Mouse (Mus musculus) MEL (cell line): ENCODE measurements around the gene Gm20388. TPM values are rescaled to one million over a fixed set of nuclear protein-coding genes. Genes with fewer than 3 reads are reported as not detected.

Source experiments
- DNase-seq: peaks from one replicate; pipeline ENCODE4 v3.0.0; 2011; ENCODE audit warnings: low read depth, low spot score
- H3K27ac ChIP-seq: 2 replicates; pipeline ENCODE4 v1.5.1; 2012; ENCODE audit warnings: low read depth, mild to moderate bottlenecking, control low read depth, low read length, moderate library complexity; ENCODE audit not compliant: control insufficient read depth
- H3K27me3 ChIP-seq, 2 experiments: fragments of 150-350 bp in 1 of 2; sonication (generic) in 1 of 2; 2 replicates each; pipeline ENCODE4 v1.6.1; 2012; ENCODE audit warnings: low read length in 2 of 2, mild to moderate bottlenecking in 2 of 2, improper control_type of control experiment in 1 of 2, moderate library complexity in 1 of 2; ENCODE audit not compliant: insufficient read depth in 2 of 2, control insufficient read depth in 1 of 2
- H3K36me3 ChIP-seq, 2 experiments: 2 replicates each; pipeline ENCODE4 v1.6.1; 2012 to 2014; ENCODE audit warnings: low read length in 2 of 2, improper control_type of control experiment in 1 of 2, inconsistent platforms in 1 of 2, mild to moderate bottlenecking in 1 of 2; ENCODE audit not compliant: insufficient read depth in 2 of 2, control insufficient read depth in 1 of 2
- H3K4me1 ChIP-seq, 2 experiments: fragments of 150-350 bp in 1 of 2; sonication (generic) in 1 of 2; 2 replicates each; pipeline ENCODE4 v1.6.1; 2012; ENCODE audit warnings: low read length in 2 of 2, improper control_type of control experiment in 1 of 2, mild to moderate bottlenecking in 1 of 2; ENCODE audit not compliant: insufficient read depth in 2 of 2, control insufficient read depth in 1 of 2
- H3K4me3 ChIP-seq, 2 experiments: fragments of 150-350 bp in 1 of 2; sonication (generic) in 1 of 2; 2 replicates each; pipeline ENCODE4 v1.5.1; 2012; ENCODE audit warnings: low read depth in 2 of 2, low read length in 2 of 2, mild to moderate bottlenecking in 2 of 2, moderate library complexity in 2 of 2, control low read depth in 1 of 2, improper control_type of control experiment in 1 of 2; ENCODE audit not compliant: control insufficient read depth in 1 of 2, insufficient read depth in 1 of 2
- H3K79me2 ChIP-seq: 2 replicates; pipeline ENCODE4 v1.6.1; 2012; ENCODE audit warnings: mild to moderate bottlenecking, low read length, moderate library complexity; ENCODE audit not compliant: control insufficient read depth, poor library complexity, insufficient read depth
- H3K9ac ChIP-seq: 2 replicates; pipeline ENCODE4 v1.6.1; 2012; ENCODE audit warnings: low read depth, mild to moderate bottlenecking, control low read depth, low read length, moderate library complexity; ENCODE audit not compliant: control insufficient read depth, poor library complexity, severe bottlenecking
- H3K9me3 ChIP-seq: fragments of 150-350 bp; sonication (generic); replicated peaks from 2 replicates; pipeline ENCODE4 v1.6.1; 2012; ENCODE audit warnings: mild to moderate bottlenecking, low read length, improper control_type of control experiment, moderate library complexity; ENCODE audit not compliant: insufficient read depth
- CHD2 ChIP-seq: IDR thresholded peaks from 2 replicates; pipeline ENCODE4 v1.6.1; 2011; ENCODE audit warnings: low read length, improper control_type of control experiment
- EP300 ChIP-seq, 2 experiments: IDR thresholded peaks; 2 replicates each; pipeline ENCODE4 v1.6.1; 2011; ENCODE audit warnings: improper control_type of control experiment in 2 of 2, low read length in 2 of 2, low read depth in 1 of 2, mild to moderate bottlenecking in 1 of 2
- GATA1 ChIP-seq: IDR thresholded peaks from 2 replicates; pipeline ENCODE4 v1.6.1; 2011; ENCODE audit warnings: low read depth, low read length, improper control_type of control experiment
- JUND ChIP-seq: IDR thresholded peaks from 2 replicates; pipeline ENCODE4 v1.6.1; 2011; ENCODE audit warnings: low read depth, mild to moderate bottlenecking, improper control_type of control experiment, low read length
- KAT2A ChIP-seq: conservative IDR thresholded peaks from 2 replicates; pipeline ENCODE4 v1.6.1; 2012; ENCODE audit warnings: low read depth, low read length, improper control_type of control experiment, inconsistent platforms
- MAX ChIP-seq: IDR thresholded peaks from 2 replicates; pipeline ENCODE4 v1.6.1; 2011; ENCODE audit warnings: low read length, improper control_type of control experiment
- MEF2A ChIP-seq: IDR thresholded peaks from 2 replicates; pipeline ENCODE4 v1.6.1; 2014; ENCODE audit warnings: low read depth, mild to moderate bottlenecking, inconsistent platforms, low read length, improper control_type of control experiment; ENCODE audit not compliant: poor library complexity, insufficient replicate concordance, severe bottlenecking; ENCODE audit errors: extremely low read depth
- MYB ChIP-seq: IDR thresholded peaks from 2 replicates; pipeline ENCODE4 v1.6.1; 2011; ENCODE audit warnings: mild to moderate bottlenecking, low read depth, low read length, improper control_type of control experiment
- MYC ChIP-seq: IDR thresholded peaks from 2 replicates; pipeline ENCODE4 v1.6.1; 2011; ENCODE audit warnings: low read depth, mild to moderate bottlenecking, low read length, improper control_type of control experiment, moderate library complexity
- NRF1 ChIP-seq: IDR thresholded peaks from 2 replicates; pipeline ENCODE4 v1.6.1; 2014; ENCODE audit warnings: low read depth, mild to moderate bottlenecking, inconsistent platforms, low read length, improper control_type of control experiment, moderate library complexity; ENCODE audit not compliant: poor library complexity, insufficient read depth, severe bottlenecking
- POLR2A ChIP-seq, 2 experiments: IDR thresholded peaks; 2 replicates each; pipeline ENCODE4 v1.6.1; 2011 to 2012; ENCODE audit warnings: low read length in 2 of 2, mild to moderate bottlenecking in 2 of 2, control low read depth in 1 of 2, improper control_type of control experiment in 1 of 2, low read depth in 1 of 2, moderate library complexity in 1 of 2; ENCODE audit not compliant: control insufficient read depth in 1 of 2, insufficient read depth in 1 of 2, poor library complexity in 1 of 2
- POLR2AphosphoS5 ChIP-seq: IDR thresholded peaks from 2 replicates; pipeline ENCODE4 v1.6.1; 2012; ENCODE audit warnings: low read depth, borderline replicate concordance, mild to moderate bottlenecking, inconsistent platforms, low read length, moderate library complexity, mixed read lengths
- RAD21 ChIP-seq: IDR thresholded peaks from 2 replicates; pipeline ENCODE4 v1.6.1; 2011; ENCODE audit warnings: mild to moderate bottlenecking, low read depth, low read length, improper control_type of control experiment
- RCOR1 ChIP-seq: IDR thresholded peaks from 2 replicates; pipeline ENCODE4 v1.6.1; 2012; ENCODE audit warnings: low read depth, mild to moderate bottlenecking, inconsistent platforms, low read length, improper control_type of control experiment
- SIN3A ChIP-seq: IDR thresholded peaks from 2 replicates; pipeline ENCODE4 v1.6.1; 2012; ENCODE audit warnings: low read length, improper control_type of control experiment, inconsistent platforms
- UBTF ChIP-seq: IDR thresholded peaks from 2 replicates; pipeline ENCODE4 v1.6.1; 2012; ENCODE audit warnings: low read depth, mild to moderate bottlenecking, inconsistent platforms, low read length, improper control_type of control experiment, moderate library complexity, borderline replicate concordance; ENCODE audit not compliant: insufficient read depth
- USF1 ChIP-seq: IDR thresholded peaks from 2 replicates; pipeline ENCODE4 v1.6.1; 2014; ENCODE audit warnings: low read depth, mild to moderate bottlenecking, inconsistent platforms, low read length, improper control_type of control experiment, moderate library complexity
- ZKSCAN1 ChIP-seq: IDR thresholded peaks from 2 replicates; pipeline ENCODE4 v1.6.1; 2012; ENCODE audit warnings: low read depth, mild to moderate bottlenecking, inconsistent platforms, low read length, improper control_type of control experiment, moderate library complexity
- ZMIZ1 ChIP-seq: IDR thresholded peaks from 2 replicates; pipeline ENCODE4 v1.6.1; 2012; ENCODE audit warnings: low read depth, mild to moderate bottlenecking, inconsistent platforms, low read length, improper control_type of control experiment, moderate library complexity
- ZNF384 ChIP-seq: IDR thresholded peaks from 2 replicates; pipeline ENCODE4 v1.6.1; 2012; ENCODE audit warnings: low read depth, mild to moderate bottlenecking, inconsistent platforms, low read length, improper control_type of control experiment
- polyA plus RNA-seq, 2 experiments: library from polyadenylated mRNA; stranded (reverse) in 1 of 2; unstranded in 1 of 2; fragments of >175 nt in 1 of 2; fragments of >200 nt in 1 of 2; gene quantifications; 2 replicates each; pipeline versions ENCODE4 v1.2.1 to v1.2.4; 2012; ENCODE audit warnings: low replicate concordance in 2 of 2, low read depth in 1 of 2; ENCODE audit not compliant: insufficient read length in 2 of 2, insufficient read depth in 1 of 2, missing spikeins in 1 of 2
- total RNA-seq: library from RNA; depleted of rRNA; stranded (reverse); fragments of 300-350 nt; gene quantifications from 2 replicates; pipeline ENCODE4 v1.2.3, GENCODE M21; 2012

Gm20388 gene
- total and polyA plus RNA-seq, 3 experiments, result 11.1 to 17.8 TPM; not detected in 1

GRCm38 (mm10) chr8:120907671-120908070, 997.0 kb downstream of the Gm20388 start:
- Histone ChIP-seq H3K9ac (no peak overlapping the region), H3K36me3 (no peaks in the 10 kb centered on the region)
- TF ChIP-seq EP300 (IDR thresholded peaks at IDR 0.05; ENCODE audit: low read depth in 1 of 2, low read length in 2 of 2) (no peak), GATA1 (no peak), CHD2 (no peak), MYC (no peak), MAX (no peak), ZKSCAN1 (no peak), NRF1 (no peak), POLR2A (IDR thresholded peaks at IDR 0.05; ENCODE audit: control insufficient read depth in 1 of 2, insufficient read depth in 1 of 2, low read depth in 1 of 2, low read length in 2 of 2, poor library complexity in 1 of 2) (no peak), MYB (no peak), JUND (no peak), USF1 (no peak), RCOR1 (no peak), UBTF (no peak), KAT2A (no peak), ZMIZ1 (no peak), RAD21 (no peak), POLR2AphosphoS5 (no peak), MEF2A (no peak)
- TF ChIP-seq, all 39 proteins: peak for 0
- no peaks in the 10 kb centered on the region for H3K27me3 ChIP-seq
- no peak overlapping the region for H3K4me3 ChIP-seq
- no peaks in the 10 kb centered on the region; the same call in 1 of the 2 replicates for H3K9me3 ChIP-seq
- H3K79me2 ChIP-seq, result no peaks in the 10 kb centered on the region
- H3K4me1 ChIP-seq, result no peaks in the 10 kb centered on the region
- H3K27ac ChIP-seq, result no peak overlapping the region
- no peak for DNase-seq

GRCm38 (mm10) chr8:120910936-120911335, 1000.3 kb downstream of the Gm20388 start:
- no peak overlapping the region for H3K9ac ChIP-seq
- H3K27ac ChIP-seq, result no peak overlapping the region
- H3K36me3 ChIP-seq, result no peaks in the 10 kb centered on the region
- no peak overlapping the region for H3K4me3 ChIP-seq
- no peak for DNase-seq
- no peaks in the 10 kb centered on the region for H3K4me1 ChIP-seq
- TF ChIP-seq EP300 (IDR thresholded peaks at IDR 0.05; ENCODE audit: low read depth in 1 of 2, low read length in 2 of 2) (no peak), SIN3A (no peak), ZNF384 (no peak), GATA1 (no peak)
- H3K9me3 ChIP-seq, result no peaks in the 10 kb centered on the region
- no peaks in the 10 kb centered on the region for H3K27me3 ChIP-seq
- H3K79me2 ChIP-seq, result no peaks in the 10 kb centered on the region
